Mouse (Mus musculus) brain, embryonic 14.5 days (tissue): ENCODE results near the gene Foxe3.

ENCODE experiments used
- CTCF ChIP-seq: fragments of 200-500 bp; IDR thresholded peaks from 2 replicates; pipeline ENCODE4 v1.5.1; 2012; ENCODE audit warnings: inconsistent platforms, mild to moderate bottlenecking, moderate library complexity, borderline replicate concordance; ENCODE audit not compliant: insufficient read depth, insufficient read length; ENCODE audit errors: extremely low read depth
- POLR2A ChIP-seq: fragments of 200-500 bp; IDR thresholded peaks from 2 replicates; pipeline ENCODE4 v1.6.1; 2012; ENCODE audit warnings: mild to moderate bottlenecking, inconsistent platforms, borderline replicate concordance; ENCODE audit not compliant: poor library complexity, insufficient read depth, insufficient read length, severe bottlenecking; ENCODE audit errors: extremely low read depth

- no peak for TF ChIP-seq CTCF
- no peak for TF ChIP-seq POLR2A
Observed at GRCm38 (mm10) chr4:114929155-114929554, 3.3 kb upstream of the Foxe3 start.
